Mouse (Mus musculus): Measurements from ENCODE around the gene Thoc3. TPM values are rescaled to one million over a fixed set of nuclear protein-coding genes. Genes with fewer than 3 reads are reported as not detected.

Thoc3 gene
- polyA plus RNA-seq, 1 experiment from 2014 or later, result 161 TPM

DNA sequence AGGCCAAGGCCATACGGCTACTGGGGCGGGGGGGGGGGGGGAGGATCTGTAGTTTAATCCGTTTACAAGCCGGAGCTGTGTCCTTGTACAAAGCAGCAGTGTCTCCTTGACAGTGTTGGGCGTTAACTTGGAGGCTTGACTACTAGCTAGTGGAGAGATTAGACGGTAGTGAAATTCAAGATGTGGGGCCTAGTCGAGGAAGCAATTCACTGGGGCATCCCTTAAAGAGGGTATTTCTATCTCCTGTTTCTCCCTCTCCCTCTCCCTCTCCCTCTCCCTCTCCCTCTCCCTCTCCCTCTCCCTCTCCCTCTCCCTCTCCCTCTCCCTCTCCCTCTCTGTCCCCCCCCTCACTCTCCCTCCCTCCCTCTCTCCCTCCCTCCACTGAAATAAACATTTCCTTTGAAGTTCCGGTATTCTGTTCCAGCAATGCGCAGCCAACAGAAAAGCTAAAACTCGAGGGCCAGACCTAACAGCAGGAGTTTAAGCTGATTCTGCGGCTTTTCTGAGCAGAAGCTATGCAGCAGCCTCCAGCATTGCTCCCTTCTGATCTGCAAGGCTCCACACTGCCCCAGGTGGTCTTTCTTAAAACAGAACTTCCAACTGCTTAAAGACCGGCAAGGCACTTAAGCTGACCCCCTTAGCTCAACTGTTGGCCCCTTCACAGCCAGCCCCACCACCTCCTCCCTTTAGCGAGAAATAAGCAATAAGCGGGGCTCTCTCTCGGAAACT, 21.0 kb downstream of the Thoc3 start:
- Histone ChIP-seq H3K27me3 (ENCODE audit: control insufficient read depth, insufficient read depth, low read length) (no peaks in the 10 kb centered on the region), H3K9me3 (ENCODE audit: control insufficient read depth, low read length) (no peaks in the 10 kb centered on the region)
- 2% methylated on average over 14 of the region's 15 CpGs for WGBS

DNA sequence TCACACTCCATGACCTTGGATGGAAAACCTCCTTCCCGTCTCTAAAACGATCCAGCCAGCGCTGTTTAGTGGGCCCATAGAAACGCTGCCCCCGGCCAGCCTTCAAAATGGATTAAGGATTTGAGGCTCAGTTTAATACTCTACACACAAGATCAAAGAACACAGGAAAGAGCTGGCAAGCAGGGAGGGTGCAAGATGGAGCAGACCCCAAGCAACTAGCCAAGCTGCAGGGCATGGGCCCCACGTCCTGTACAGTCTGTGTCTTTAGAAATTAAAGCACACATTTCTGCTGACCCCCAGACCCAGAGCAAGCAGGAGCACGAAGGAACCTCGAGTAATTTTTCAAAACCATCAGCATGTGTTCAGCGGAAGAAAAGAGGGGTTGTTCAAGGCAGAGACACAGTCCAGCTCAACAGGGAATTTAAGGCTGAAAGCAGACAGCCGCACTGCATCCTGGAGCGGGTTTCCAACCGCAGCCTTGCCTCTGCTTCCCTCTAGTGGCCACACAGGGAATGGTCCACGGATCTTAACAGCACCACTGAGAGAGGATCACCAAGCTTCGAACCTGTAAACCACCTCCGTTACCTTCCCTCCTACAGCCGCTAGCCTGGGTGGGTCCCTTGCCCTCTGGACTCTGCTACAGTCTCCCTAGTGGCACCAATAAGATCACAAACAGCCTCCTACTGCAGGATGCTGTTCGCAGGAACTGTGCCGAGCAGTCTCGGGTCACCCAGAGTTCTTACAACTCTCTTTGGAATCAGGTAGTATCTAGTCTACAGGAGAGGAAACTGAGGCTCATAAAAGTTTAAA, 21.8 kb downstream of the Thoc3 start:
- H3K4me1 ChIP-seq (ENCODE audit: control insufficient read depth, insufficient read depth, low read length), result peaks cover 12% of the 10 kb centered on the region
- ATAC-seq (ENCODE audit: low FRiP score), result peak; percentile 74
- no peak overlapping the region; the same call in 1 of the 2 replicates for H3K27ac ChIP-seq (ENCODE audit: low read depth, low read length)
- H3K27me3 ChIP-seq (ENCODE audit: control insufficient read depth, insufficient read depth, low read length), result no peaks in the 10 kb centered on the region
- no peaks in the 10 kb centered on the region for H3K36me3 ChIP-seq (ENCODE audit: control insufficient read depth, insufficient read depth, low read length)
- peak overlapping the region; percentile 29; the same call in 1 of the 2 replicates for H3K4me2 ChIP-seq
- 0 out of 2 replicates have a peak overlapping the region, but pooled peaks have one; percentile 0 for H3K9ac ChIP-seq (ENCODE audit: low read length)
- peak; percentile 99 for DNase-seq (ENCODE audit: low spot score, missing footprints)
- no peak overlapping the region for H3K4me3 ChIP-seq (ENCODE audit: low read depth, low read length)
- no peaks in the 10 kb centered on the region for H3K9me3 ChIP-seq (ENCODE audit: control insufficient read depth, low read length)
- 15% methylated on average over 19 of the region's 19 CpGs for WGBS

More for the DNA sequence above, 21.0 kb downstream of the Thoc3 start:
- peak overlapping the region; percentile 29; the same call in 1 of the 2 replicates for H3K4me2 ChIP-seq
- H3K4me1 ChIP-seq (ENCODE audit: control insufficient read depth, insufficient read depth, low read length), result peaks cover 12% of the 10 kb centered on the region
- DNase-seq (ENCODE audit: low spot score, missing footprints), result peak; percentile 92
- peak; percentile 57 for ATAC-seq (ENCODE audit: low FRiP score)
- no peak overlapping the region for H3K9ac ChIP-seq (ENCODE audit: low read length)
- no peak overlapping the region for H3K27ac ChIP-seq (ENCODE audit: low read depth, low read length)
- H3K4me3 ChIP-seq (ENCODE audit: low read depth, low read length), result no peak overlapping the region
- no peaks in the 10 kb centered on the region for H3K36me3 ChIP-seq (ENCODE audit: control insufficient read depth, insufficient read depth, low read length)

DNA sequence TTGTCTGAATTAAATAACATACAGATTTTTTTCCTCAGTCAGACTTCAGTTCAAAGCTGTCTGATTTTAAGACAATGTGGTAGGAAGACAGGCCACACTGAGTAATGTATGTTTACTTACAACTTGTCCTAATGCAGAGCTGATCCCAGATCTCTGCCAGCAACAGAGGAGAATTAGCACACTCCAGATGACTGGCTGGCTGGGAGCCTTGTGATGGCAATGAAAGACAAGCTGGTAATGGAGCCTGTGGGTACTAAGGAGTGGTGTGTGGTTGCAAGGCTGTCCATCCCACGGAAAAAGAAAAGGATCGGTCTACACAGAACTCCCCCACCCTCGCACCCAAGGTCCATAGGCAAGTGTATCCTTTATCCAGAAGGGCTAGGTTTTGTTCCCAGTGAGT, 25.0 kb downstream of the Thoc3 start:
- no peak for DNase-seq (ENCODE audit: low spot score, missing footprints)
- H3K9ac ChIP-seq (ENCODE audit: low read length), result no peak overlapping the region
- H3K4me2 ChIP-seq, result no peak overlapping the region
- H3K27me3 ChIP-seq (ENCODE audit: control insufficient read depth, insufficient read depth, low read length), result no peaks in the 10 kb centered on the region
- H3K27ac ChIP-seq (ENCODE audit: low read depth, low read length), result no peak overlapping the region
- WGBS, result 85% methylated on average over 3 of the region's 3 CpGs
- peaks cover 12% of the 10 kb centered on the region for H3K4me1 ChIP-seq (ENCODE audit: control insufficient read depth, insufficient read depth, low read length)
- H3K36me3 ChIP-seq (ENCODE audit: control insufficient read depth, insufficient read depth, low read length), result no peaks in the 10 kb centered on the region
- no peaks in the 10 kb centered on the region for H3K9me3 ChIP-seq (ENCODE audit: control insufficient read depth, low read length)
- H3K4me3 ChIP-seq (ENCODE audit: low read depth, low read length), result no peak overlapping the region
- no peak for ATAC-seq (ENCODE audit: low FRiP score)

DNA sequence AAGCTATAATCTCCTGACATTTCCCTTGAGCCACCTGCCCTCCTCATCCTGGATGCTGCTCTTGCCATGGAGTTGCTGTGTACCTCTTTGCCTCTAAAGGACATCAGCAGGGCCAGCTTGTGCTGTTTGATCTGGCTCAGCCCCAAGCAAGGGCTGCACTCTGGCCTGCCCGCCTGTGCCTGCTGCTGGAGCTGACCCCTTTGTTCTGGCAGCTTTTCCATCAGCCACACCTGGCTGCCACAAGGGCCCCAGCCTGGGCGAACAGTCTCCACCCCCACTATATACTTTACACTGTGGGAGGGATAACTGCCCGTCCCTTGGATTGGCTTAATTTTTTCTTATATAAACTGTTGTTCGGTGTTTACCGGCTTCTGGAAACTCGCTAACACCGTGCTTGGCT, 28.7 kb downstream of the Thoc3 start:
- Histone ChIP-seq H3K4me2 (no peak overlapping the region), H3K9me3 (ENCODE audit: control insufficient read depth, low read length) (no peaks in the 10 kb centered on the region), H3K4me1 (ENCODE audit: control insufficient read depth, insufficient read depth, low read length) (no peaks in the 10 kb centered on the region), H3K9ac (ENCODE audit: low read length) (no peak overlapping the region), H3K36me3 (ENCODE audit: control insufficient read depth, insufficient read depth, low read length) (no peaks in the 10 kb centered on the region), H3K27me3 (ENCODE audit: control insufficient read depth, insufficient read depth, low read length) (no peaks in the 10 kb centered on the region), H3K4me3 (ENCODE audit: low read depth, low read length) (no peak overlapping the region), H3K27ac (ENCODE audit: low read depth, low read length) (no peak overlapping the region)
- DNase-seq (ENCODE audit: low spot score, missing footprints) (no peak), ATAC-seq (ENCODE audit: low FRiP score) (no peak)
- WGBS, result 69% methylated on average over 7 of the region's 7 CpGs

DNA sequence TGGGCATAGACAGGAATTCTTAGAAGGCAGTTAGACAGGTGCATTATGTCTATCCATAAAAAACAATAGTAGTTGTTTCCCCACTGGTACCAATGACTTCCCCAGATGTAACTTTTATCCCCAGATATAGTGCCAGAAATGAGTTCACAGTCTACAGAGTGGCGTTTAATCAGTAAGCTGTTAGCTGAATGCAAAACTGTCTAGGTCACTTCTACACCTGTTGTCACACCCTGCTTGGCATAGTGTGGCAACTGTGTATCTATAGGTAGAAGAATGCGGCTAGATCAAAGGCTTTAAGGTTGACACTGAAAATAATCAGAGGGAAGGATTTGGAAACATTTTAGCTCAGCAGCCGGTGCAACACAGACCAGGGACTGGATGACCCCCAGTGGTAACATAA, 29.8 kb downstream of the Thoc3 start:
- Histone ChIP-seq H3K9ac (ENCODE audit: low read length) (no peak overlapping the region), H3K4me3 (ENCODE audit: low read depth, low read length) (no peak overlapping the region), H3K4me1 (ENCODE audit: control insufficient read depth, insufficient read depth, low read length) (no peaks in the 10 kb centered on the region), H3K27me3 (ENCODE audit: control insufficient read depth, insufficient read depth, low read length) (no peaks in the 10 kb centered on the region), H3K9me3 (ENCODE audit: control insufficient read depth, low read length) (no peaks in the 10 kb centered on the region), H3K36me3 (ENCODE audit: control insufficient read depth, insufficient read depth, low read length) (no peaks in the 10 kb centered on the region), H3K4me2 (no peak overlapping the region), H3K27ac (ENCODE audit: low read depth, low read length) (no peak overlapping the region)
- ATAC-seq (ENCODE audit: low FRiP score) (no peak), DNase-seq (ENCODE audit: low spot score, missing footprints) (no peak)
- WGBS, result 79% methylated on average over 3 of the region's 3 CpGs

DNA sequence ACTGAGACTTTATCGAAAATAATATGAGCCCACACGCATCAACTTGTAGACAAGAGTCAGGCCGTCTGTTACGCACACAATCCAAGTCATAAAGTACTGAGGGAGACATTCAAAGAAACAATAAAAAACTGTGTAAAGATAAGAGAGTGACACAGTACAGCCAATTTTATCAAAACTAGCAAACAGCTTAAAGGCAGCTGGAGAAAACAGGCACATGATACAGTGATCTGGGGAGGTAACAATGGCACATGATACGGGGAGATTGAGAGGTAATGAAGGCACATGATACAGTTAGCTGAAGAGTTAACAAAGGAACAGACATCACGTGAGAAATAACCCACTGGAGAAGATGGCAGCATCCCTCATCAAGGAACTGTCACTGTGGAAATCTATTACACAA, 31.6 kb downstream of the Thoc3 start:
- H3K27ac ChIP-seq (ENCODE audit: low read depth, low read length), result no peak overlapping the region
- WGBS, result 94% methylated on average over 6 of the region's 6 CpGs
- H3K4me3 ChIP-seq (ENCODE audit: low read depth, low read length), result no peak overlapping the region

DNA sequence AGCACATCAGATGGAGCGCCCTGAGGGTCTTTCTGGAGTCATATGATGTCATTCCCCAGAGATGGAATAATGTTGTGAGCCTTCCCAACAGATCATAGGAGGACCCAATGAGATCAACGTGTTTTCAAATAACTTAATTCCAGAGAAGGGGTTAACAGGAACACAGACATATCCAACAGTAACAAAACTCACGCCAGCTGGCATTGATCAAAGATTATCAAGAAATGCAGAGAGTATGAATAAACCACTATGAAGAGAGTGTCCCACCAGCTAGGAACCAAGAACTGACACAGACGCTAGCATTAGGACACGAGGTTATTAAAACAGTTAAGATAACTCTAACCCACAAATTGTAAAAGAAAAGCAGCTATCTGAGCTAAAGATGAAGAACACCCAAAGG, 32.0 kb downstream of the Thoc3 start:
- Histone ChIP-seq H3K27ac (ENCODE audit: low read depth, low read length) (no peak overlapping the region), H3K36me3 (ENCODE audit: control insufficient read depth, insufficient read depth, low read length) (no peaks in the 10 kb centered on the region), H3K4me1 (ENCODE audit: control insufficient read depth, insufficient read depth, low read length) (no peaks in the 10 kb centered on the region), H3K9me3 (ENCODE audit: control insufficient read depth, low read length) (no peaks in the 10 kb centered on the region), H3K4me3 (ENCODE audit: low read depth, low read length) (no peak overlapping the region), H3K9ac (ENCODE audit: low read length) (no peak overlapping the region), H3K4me2 (no peak overlapping the region), H3K27me3 (ENCODE audit: control insufficient read depth, insufficient read depth, low read length) (no peaks in the 10 kb centered on the region)
- DNase-seq (ENCODE audit: low spot score, missing footprints) (no peak), ATAC-seq (ENCODE audit: low FRiP score) (no peak)
- WGBS, result 81% methylated on average over 5 of the region's 5 CpGs

More for the DNA sequence above, 31.6 kb downstream of the Thoc3 start:
- no peaks in the 10 kb centered on the region for H3K36me3 ChIP-seq (ENCODE audit: control insufficient read depth, insufficient read depth, low read length)
- H3K9ac ChIP-seq (ENCODE audit: low read length), result no peak overlapping the region
- H3K27me3 ChIP-seq (ENCODE audit: control insufficient read depth, insufficient read depth, low read length), result no peaks in the 10 kb centered on the region
- no peak overlapping the region for H3K4me2 ChIP-seq
- DNase-seq (ENCODE audit: low spot score, missing footprints) (no peak), ATAC-seq (ENCODE audit: low FRiP score) (no peak)
- H3K4me1 ChIP-seq (ENCODE audit: control insufficient read depth, insufficient read depth, low read length), result no peaks in the 10 kb centered on the region
- H3K9me3 ChIP-seq (ENCODE audit: control insufficient read depth, low read length), result no peaks in the 10 kb centered on the region

DNA sequence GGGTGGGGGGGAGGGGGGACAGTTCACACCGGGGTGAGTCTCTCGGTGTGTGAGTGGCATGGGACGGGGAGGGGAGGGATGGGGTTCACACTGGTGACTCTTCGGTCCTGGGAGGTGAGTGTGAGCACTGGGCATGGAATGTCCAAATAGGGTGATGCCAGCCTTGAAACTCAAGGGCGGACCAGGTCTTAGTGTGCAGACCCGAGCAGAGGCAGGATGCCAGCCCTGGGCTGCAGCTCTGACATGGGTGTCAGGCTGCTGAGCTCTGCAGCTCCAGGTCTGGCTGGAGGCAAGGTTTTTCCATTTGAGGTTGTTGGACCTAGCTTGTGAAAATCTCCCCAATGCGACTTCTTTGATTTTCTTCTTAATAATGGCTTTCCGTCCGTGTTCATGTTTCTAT, 37.5 kb downstream of the Thoc3 start:
- no peaks in the 10 kb centered on the region for H3K36me3 ChIP-seq (ENCODE audit: control insufficient read depth, insufficient read depth, low read length)
- no peaks in the 10 kb centered on the region for H3K4me1 ChIP-seq (ENCODE audit: control insufficient read depth, insufficient read depth, low read length)
- H3K9ac ChIP-seq (ENCODE audit: low read length), result no peak overlapping the region
- no peaks in the 10 kb centered on the region for H3K9me3 ChIP-seq (ENCODE audit: control insufficient read depth, low read length)
- DNase-seq (ENCODE audit: low spot score, missing footprints), result peak; percentile 78
- no peak for ATAC-seq (ENCODE audit: low FRiP score)
- H3K4me2 ChIP-seq, result no peak overlapping the region
- no peak overlapping the region for H3K27ac ChIP-seq (ENCODE audit: low read depth, low read length)
- 93% methylated on average over 9 of the region's 9 CpGs for WGBS
- no peaks in the 10 kb centered on the region for H3K27me3 ChIP-seq (ENCODE audit: control insufficient read depth, insufficient read depth, low read length)
- no peak overlapping the region for H3K4me3 ChIP-seq (ENCODE audit: low read depth, low read length)

DNA sequence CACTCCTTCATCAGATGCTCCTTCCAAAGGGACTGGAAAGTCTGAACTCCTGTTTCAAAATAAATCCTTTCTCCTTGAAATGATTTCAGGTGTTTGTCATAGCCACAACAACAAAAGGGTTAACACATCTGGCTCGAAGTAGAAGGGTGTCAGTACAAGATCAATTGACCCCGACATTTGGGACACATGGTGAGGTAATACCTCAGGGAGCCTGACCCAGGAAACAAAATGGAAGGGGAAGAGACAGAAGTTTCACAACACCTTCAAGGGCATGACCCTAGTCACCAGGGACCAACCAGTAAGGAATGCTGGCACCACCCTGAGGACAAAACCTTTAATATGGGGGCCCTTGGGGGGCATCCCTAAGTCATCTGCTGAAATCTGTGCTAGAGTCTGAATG, 38.6 kb downstream of the Thoc3 start:
- Histone ChIP-seq H3K36me3 (ENCODE audit: control insufficient read depth, insufficient read depth, low read length) (no peaks in the 10 kb centered on the region), H3K9me3 (ENCODE audit: control insufficient read depth, low read length) (no peaks in the 10 kb centered on the region), H3K27me3 (ENCODE audit: control insufficient read depth, insufficient read depth, low read length) (no peaks in the 10 kb centered on the region), H3K4me2 (no peak overlapping the region), H3K9ac (ENCODE audit: low read length) (no peak overlapping the region), H3K27ac (ENCODE audit: low read depth, low read length) (no peak overlapping the region), H3K4me3 (ENCODE audit: low read depth, low read length) (no peak overlapping the region), H3K4me1 (ENCODE audit: control insufficient read depth, insufficient read depth, low read length) (no peaks in the 10 kb centered on the region)
- DNase-seq (ENCODE audit: low spot score, missing footprints) (peak; percentile 10), ATAC-seq (ENCODE audit: low FRiP score) (no peak)
- WGBS, result 65% methylated on average over 2 of the region's 2 CpGs

Data from midbrain, embryonic 11.5 days (tissue).